Mouse (Mus musculus) erythroid progenitor cell, adult 5-6 weeks (primary cell): ENCODE data around the gene Olfr733. TPM values are rescaled to one million over a fixed set of nuclear protein-coding genes. Genes with fewer than 3 reads are reported as not detected.

Experiments used
- ATAC-seq: replicated peaks from 2 replicates; pipeline ENCODE4 v1.8.0; 2016; ENCODE audit warnings: moderate number of reproducible peaks, mild to moderate bottlenecking, moderate TSS enrichment, inconsistent platforms; ENCODE audit not compliant: poor library complexity, low FRiP score, severe bottlenecking
- total RNA-seq, 2 experiments: library from RNA; stranded (forward) in 1 of 2; stranded (reverse) in 1 of 2; fragments of 150-400 nt in 1 of 2; fragments of 186-747, 209-891 nt in 1 of 2; gene quantifications; 2 replicates each; pipeline versions ENCODE4 v1.2.3 to v1.2.4; 2015 to 2017; ENCODE audit warnings: low replicate concordance in 2 of 2

Olfr733 gene
- total RNA-seq (2015; ENCODE audit: low replicate concordance) (not detected in 2 replicates), total RNA-seq (2017; ENCODE audit: low replicate concordance) (0.26 TPM in 1 of 2 replicates, not detected in the other)

- no peak for ATAC-seq
Measured at GRCm38 (mm10) chr14:50301422-50301821, at the start of gene Olfr733. Gene Olfr733, minus strand, starts transcription at chr14:50301522.

GRCm38 (mm10) chr14:50348796-50349195 is 47.5 kb upstream of the Olfr733 start, which contains the start of gene Olfr735:
Gene Olfr735, minus strand, starts transcription at chr14:50348872.
- no peak for ATAC-seq

- no peak for ATAC-seq
Measured at GRCm38 (mm10) chr14:50326661-50327060, 25.3 kb upstream of the Olfr733 start, which contains the start of gene Olfr734. Gene Olfr734, minus strand, starts transcription at chr14:50326761.

- no peak for ATAC-seq
Measured at GRCm38 (mm10) chr14:50284106-50284505, 17.2 kb downstream of the Olfr733 start, which contains the start of gene Olfr732. Gene Olfr732, minus strand, starts transcription at chr14:50284206.

Other genes with a start within 250 kb of the Olfr733 start
- not detected in 2 replicates for gene Olfr726, start 210.6 kb downstream of the Olfr733 start, total RNA-seq (2015; ENCODE audit: low replicate concordance)
- not detected in 2 replicates for gene Olfr726, start 210.6 kb downstream of the Olfr733 start, total RNA-seq (2017; ENCODE audit: low replicate concordance)
- not detected in 2 replicates for gene Olfr727, start 178.3 kb downstream of the Olfr733 start, total RNA-seq (2015; ENCODE audit: low replicate concordance)
- not detected in 2 replicates for gene Olfr727, start 178.3 kb downstream of the Olfr733 start, total RNA-seq (2017; ENCODE audit: low replicate concordance)
- not detected in 2 replicates for gene Olfr728, start 158.8 kb downstream of the Olfr733 start, total RNA-seq (2015; ENCODE audit: low replicate concordance)
- not detected in 2 replicates for gene Olfr728, start 158.8 kb downstream of the Olfr733 start, total RNA-seq (2017; ENCODE audit: low replicate concordance)
- gene Olfr729, start 148.6 kb downstream of the Olfr733 start, total RNA-seq (2015; ENCODE audit: low replicate concordance) = not detected in 2 replicates
- gene Olfr729, start 148.6 kb downstream of the Olfr733 start, total RNA-seq (2017; ENCODE audit: low replicate concordance) = not detected in 2 replicates
- not detected in 2 replicates for gene Olfr730, start 113.3 kb downstream of the Olfr733 start, total RNA-seq (2015; ENCODE audit: low replicate concordance)
- not detected in 2 replicates for gene Olfr730, start 113.3 kb downstream of the Olfr733 start, total RNA-seq (2017; ENCODE audit: low replicate concordance)
- not detected in 2 replicates for gene Olfr731, start 59.7 kb downstream of the Olfr733 start, total RNA-seq (2015; ENCODE audit: low replicate concordance)
- not detected in 2 replicates for gene Olfr731, start 59.7 kb downstream of the Olfr733 start, total RNA-seq (2017; ENCODE audit: low replicate concordance)
- not detected in 2 replicates for gene Olfr732, start 17.3 kb downstream of the Olfr733 start, total RNA-seq (2015; ENCODE audit: low replicate concordance)
- not detected in 2 replicates for gene Olfr732, start 17.3 kb downstream of the Olfr733 start, total RNA-seq (2017; ENCODE audit: low replicate concordance)
- not detected in 2 replicates for gene Olfr734, start 25.2 kb upstream of the Olfr733 start, total RNA-seq (2015; ENCODE audit: low replicate concordance)
- not detected in 2 replicates for gene Olfr734, start 25.2 kb upstream of the Olfr733 start, total RNA-seq (2017; ENCODE audit: low replicate concordance)
- not detected in 2 replicates for gene Olfr735, start 47.4 kb upstream of the Olfr733 start, total RNA-seq (2015; ENCODE audit: low replicate concordance)
- gene Olfr735, start 47.4 kb upstream of the Olfr733 start, total RNA-seq (2017; ENCODE audit: low replicate concordance) = not detected in 2 replicates
- not detected in 2 replicates for gene Tlr11, start 56.4 kb upstream of the Olfr733 start, total RNA-seq (2015; ENCODE audit: low replicate concordance)
- gene Tlr11, start 56.4 kb upstream of the Olfr733 start, total RNA-seq (2017; ENCODE audit: low replicate concordance) = not detected in 2 replicates
- not detected in 2 replicates for gene Olfr736, start 79.6 kb upstream of the Olfr733 start, total RNA-seq (2015; ENCODE audit: low replicate concordance)
- not detected in 2 replicates for gene Olfr736, start 79.6 kb upstream of the Olfr733 start, total RNA-seq (2017; ENCODE audit: low replicate concordance)
- gene Olfr738, start 106.0 kb upstream of the Olfr733 start, total RNA-seq (2015; ENCODE audit: low replicate concordance) = not detected in 2 replicates
- gene Olfr738, start 106.0 kb upstream of the Olfr733 start, total RNA-seq (2017; ENCODE audit: low replicate concordance) = not detected in 2 replicates
- gene Olfr739, start 117.1 kb upstream of the Olfr733 start, total RNA-seq (2015; ENCODE audit: low replicate concordance) = not detected in 2 replicates
- not detected in 2 replicates for gene Olfr739, start 117.1 kb upstream of the Olfr733 start, total RNA-seq (2017; ENCODE audit: low replicate concordance)
- not detected in 2 replicates for gene Olfr740, start 144.0 kb upstream of the Olfr733 start, total RNA-seq (2015; ENCODE audit: low replicate concordance)
- not detected in 2 replicates for gene Olfr740, start 144.0 kb upstream of the Olfr733 start, total RNA-seq (2017; ENCODE audit: low replicate concordance)
- gene Olfr741, start 171.2 kb upstream of the Olfr733 start, total RNA-seq (2015; ENCODE audit: low replicate concordance) = not detected in 2 replicates
- not detected in 2 replicates for gene Olfr741, start 171.2 kb upstream of the Olfr733 start, total RNA-seq (2017; ENCODE audit: low replicate concordance)
- not detected in 2 replicates for gene Olfr742, start 202.1 kb upstream of the Olfr733 start, total RNA-seq (2015; ENCODE audit: low replicate concordance)
- not detected in 2 replicates for gene Olfr742, start 202.1 kb upstream of the Olfr733 start, total RNA-seq (2017; ENCODE audit: low replicate concordance)
- gene Olfr743, start 220.3 kb upstream of the Olfr733 start, total RNA-seq (2015; ENCODE audit: low replicate concordance) = not detected in 2 replicates
- not detected in 2 replicates for gene Olfr743, start 220.3 kb upstream of the Olfr733 start, total RNA-seq (2017; ENCODE audit: low replicate concordance)